Mouse (Mus musculus) cerebellum, adult 11 months (tissue): Measurements from ENCODE around the gene Adarb2.
A peak's percentile ranks its signal among the peaks of the same experiment; 100 is the strongest.

ENCODE experiments used
- DNase-seq: peaks from one replicate; pipeline ENCODE4 v3.0.0; 2022

Gene Adarb2

GRCm38 (mm10) chr13:8202681-8203476 is at the start of gene Adarb2:
TSS of gene Adarb2 (plus strand) at chr13:8202866.
- peak; percentile 12 for DNase-seq

GRCm38 (mm10) chr13:8173800-8174199 is 28.9 kb upstream of the Adarb2 start:
- no peak for DNase-seq

GRCm38 (mm10) chr13:8191977-8192376 is 10.7 kb upstream of the Adarb2 start:
- DNase-seq, result no peak

GRCm38 (mm10) chr13:8199186-8199880 is 3.3 kb upstream of the Adarb2 start:
- DNase-seq, result no peak

GRCm38 (mm10) chr13:8203477-8203813 is 779 bp downstream of the Adarb2 start:
- DNase-seq, result no peak

- DNase-seq, result no peak
Observed at GRCm38 (mm10) chr13:8207337-8207736, 4.7 kb downstream of the Adarb2 start.

- DNase-seq, result no peak
Observed at GRCm38 (mm10) chr13:8210776-8211175, 8.1 kb downstream of the Adarb2 start.

GRCm38 (mm10) chr13:8238871-8239270 is 36.2 kb downstream of the Adarb2 start:
- DNase-seq, result no peak

- no peak for DNase-seq
Observed at GRCm38 (mm10) chr13:8248016-8248667, 45.5 kb downstream of the Adarb2 start.

GRCm38 (mm10) chr13:8272158-8272945 is 69.7 kb downstream of the Adarb2 start:
- DNase-seq, result peak; percentile 47

- DNase-seq, result no peak
Observed at GRCm38 (mm10) chr13:8283116-8283515, 80.5 kb downstream of the Adarb2 start.

GRCm38 (mm10) chr13:8316347-8317141 is 113.9 kb downstream of the Adarb2 start:
- DNase-seq, result no peak

- no peak for DNase-seq
Observed at GRCm38 (mm10) chr13:8333589-8334455, 131.2 kb downstream of the Adarb2 start.

GRCm38 (mm10) chr13:8334580-8334979 is 131.9 kb downstream of the Adarb2 start:
- no peak for DNase-seq

GRCm38 (mm10) chr13:8341086-8341807 is 138.6 kb downstream of the Adarb2 start:
- no peak for DNase-seq

GRCm38 (mm10) chr13:8347147-8347546 is 144.5 kb downstream of the Adarb2 start:
- no peak for DNase-seq

GRCm38 (mm10) chr13:8352341-8352740 is 149.7 kb downstream of the Adarb2 start:
- peak; percentile 23 for DNase-seq

GRCm38 (mm10) chr13:8352952-8353351 is 150.3 kb downstream of the Adarb2 start:
- DNase-seq, result no peak

- DNase-seq, result no peak
Observed at GRCm38 (mm10) chr13:8365523-8365922, 162.9 kb downstream of the Adarb2 start.

- no peak for DNase-seq
Observed at GRCm38 (mm10) chr13:8366087-8366486, 163.4 kb downstream of the Adarb2 start.
